In genomic region chr11:83995535-83995950, GRCm38 (mm10) we compare ENCODE assay signal across 28 mouse cellular contexts. TPM values are rescaled to one million over a fixed set of nuclear protein-coding genes. Genes with fewer than 3 reads are reported as not detected.
DNase-seq lines count a peak whose midpoint lies in the region; TF ChIP-seq lines count a peak whose summit lies in the region.
"Had no signal": no experiment of that assay in that cellular context is flagged by ENCODE, and none has a peak within 500 bp of the region (broad histone marks: within the 10 kb centered on the region; RNA-seq: fewer than 3 reads in every experiment).

No protein-coding gene starts in this region.

- no peaks in the 10 kb centered on the region for H3K27me3 ChIP-seq in forebrain, embryonic 10.5 days (ENCODE audit: poor library complexity, severe bottlenecking)
- H3K27me3 ChIP-seq: embryonic facial prominence, embryonic 13.5 days; forebrain, embryonic 12.5 days; heart, embryonic 13.5 days; hindbrain, embryonic 15.5 days; liver, embryonic 15.5 days; midbrain, embryonic 15.5 days; neural tube, embryonic 15.5 days had no signal

- 89% methylated on average over 2 of the region's 2 CpGs for WGBS in forebrain, embryonic 10.5 days

- peak overlapping the region; percentile 24; the same call in 1 of the 2 replicates for H3K27ac ChIP-seq in left cerebral cortex, adult 2 months
- no peak overlapping the region for H3K27ac ChIP-seq in forebrain, embryonic 10.5 days
- H3K27ac ChIP-seq: embryonic facial prominence, embryonic 13.5 days; forebrain, embryonic 12.5 days; heart, embryonic 13.5 days; hindbrain, embryonic 15.5 days; kidney, postnatal 0 days; liver, embryonic 15.5 days; midbrain, embryonic 15.5 days; neural tube, embryonic 15.5 days had no signal

- TF ChIP-seq CTCF in left cerebral cortex, adult 2 months (IDR thresholded peaks at IDR 0.05), result no peak

- peak; percentile 33 for DNase-seq in left cerebral cortex, adult 11 months (ENCODE audit: low spot score)
- no peak for DNase-seq in left cerebral cortex, postnatal 10 days (ENCODE audit: extremely low spot score in 1 of 2, low spot score in 2 of 2)
- DNase-seq in frontal cortex, adult 2 months (ENCODE audit: extremely low spot score in 1 of 2, low spot score in 1 of 2), result peak; percentile 71 to 74
- DNase-seq in left cerebral cortex, adult 2 months (ENCODE audit: extremely low spot score in 1 of 2, low spot score in 2 of 2), result peak in 1 of 2 experiments; percentile 44
- peak; percentile 43 for DNase-seq in right cerebral cortex, postnatal 25 days
- DNase-seq in heart, adult 11 months, result no peak
- no peak for DNase-seq in forebrain, embryonic 10.5 days (ENCODE audit: extremely low spot score, low spot score)
- DNase-seq: adrenal gland, postnatal 25 days; cerebellum, adult 18-20 months; cerebellum, postnatal 10 days; forebrain, postnatal 0 days; heart, postnatal 10 days; kidney, adult 11 months; kidney, postnatal 4 days; liver; lung, embryonic 14.5 days; lung, postnatal 14 days; retina, postnatal 1 day; thymus, adult 18-20 months; thymus, postnatal 25 days had no signal

- no peak overlapping the region for H3K4me3 ChIP-seq in left cerebral cortex, adult 2 months
- no peak overlapping the region for H3K4me3 ChIP-seq in forebrain, embryonic 10.5 days
- H3K4me3 ChIP-seq: embryonic facial prominence, embryonic 13.5 days; forebrain, embryonic 12.5 days; heart, embryonic 13.5 days; hindbrain, embryonic 15.5 days; liver, embryonic 15.5 days; midbrain, embryonic 15.5 days; neural tube, embryonic 15.5 days had no signal

- intact Hi-C loops in left cerebral cortex, postnatal 10 days (cut with DNase I), result no loop called here
- intact Hi-C loops in left cerebral cortex, adult 2 months (cut with DNase I), result loop anchor here (2.0 to 5.0 kb wide), 2 partner anchors 31 to 132 kb away; partner anchors contain the start of genes Acaca, Synrg and Tada2a

- H3K36me3 ChIP-seq in forebrain, embryonic 10.5 days (replicated peaks), result peaks cover 91% of the 10 kb centered on the region

- no peaks in the 10 kb centered on the region for H3K4me1 ChIP-seq in forebrain, embryonic 10.5 days
- H3K4me1 ChIP-seq: forebrain, embryonic 12.5 days; heart, embryonic 13.5 days; hindbrain, embryonic 15.5 days; midbrain, embryonic 15.5 days; neural tube, embryonic 15.5 days had no signal

- no peaks in the 10 kb centered on the region for H3K9me3 ChIP-seq in forebrain, embryonic 10.5 days
- H3K9me3 ChIP-seq: embryonic facial prominence, embryonic 13.5 days; forebrain, embryonic 12.5 days; heart, embryonic 13.5 days; hindbrain, embryonic 15.5 days; liver, embryonic 15.5 days; midbrain, embryonic 15.5 days; neural tube, embryonic 15.5 days had no signal

RNA-seq across cellular contexts. Expression of gene Synrg, which starts 31.3 kb away (rescaled TPM):
- total RNA-seq in left cerebral cortex, postnatal 10 days (2021), result 10 to 100 TPM; 46.6 to 50.9 TPM
- polyA plus RNA-seq in frontal cortex, adult 2 months (2012; rRNA removed), result 21.4 and 24.9 TPM in 2 replicates
- total RNA-seq in left cerebral cortex, adult 2 months (2021), result 10 to 100 TPM; 61.2 to 61.3 TPM
- 10.1 and 11.9 TPM in 2 replicates for polyA plus RNA-seq in forebrain, embryonic 10.5 days (2016; fragmentation: Nextera tagmentation; extraction: Ambion mirVana)

RNA-seq across cellular contexts. Expression of gene Ddx52, which starts 53.7 kb away (rescaled TPM):
- total RNA-seq in left cerebral cortex, postnatal 10 days (2021), result 10 to 100 TPM; 12.4 to 12.5 TPM
- 12.3 and 16.0 TPM in 2 replicates for polyA plus RNA-seq in frontal cortex, adult 2 months (2012; rRNA removed)
- 10 to 100 TPM; 13.3 to 15.2 TPM for total RNA-seq in left cerebral cortex, adult 2 months (2021)
- 47.4 and 50.3 TPM in 2 replicates for polyA plus RNA-seq in forebrain, embryonic 10.5 days (2016; fragmentation: Nextera tagmentation; extraction: Ambion mirVana)

Comparison
In these comparisons a context has a peak if more than half of its experiments do, and no peak if none do; other contexts are left out.
1. DNase-seq: peak in left cerebral cortex, adult 11 months (single experiment), frontal cortex, adult 2 months (2 of 2) and right cerebral cortex, postnatal 25 days (single experiment); none in left cerebral cortex, postnatal 10 days (0 of 2), heart, adult 11 months (single experiment) and forebrain, embryonic 10.5 days (single experiment).